Mouse (Mus musculus): ENCODE data around the gene Jmjd7. TPM values are rescaled to one million over a fixed set of nuclear protein-coding genes. Genes with fewer than 3 reads are reported as not detected.

The Jmjd7 gene
- total and polyA plus RNA-seq, 3 experiments, result 0.66 to 3.7 (median 3.2) TPM

DNA sequence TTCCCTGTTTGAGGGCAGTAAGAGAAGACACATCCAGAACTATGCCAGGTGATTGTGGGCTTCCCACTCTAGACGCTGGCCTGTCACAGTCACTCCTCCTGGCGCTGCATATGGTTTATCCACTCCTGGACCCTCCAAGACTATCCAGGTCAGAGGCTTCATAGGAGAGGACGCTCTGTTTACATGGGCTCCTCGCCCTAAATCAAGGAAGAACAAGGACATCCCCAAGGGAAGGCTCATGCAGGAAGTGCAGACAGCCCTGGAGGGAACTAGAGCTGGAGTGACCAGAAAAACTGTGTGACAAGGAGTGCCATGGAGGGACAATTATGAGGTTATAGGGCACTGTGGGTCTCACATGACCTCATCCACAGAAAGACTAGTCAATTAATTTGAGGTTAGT lies 29.9 kb upstream of the Jmjd7 start:
- TF ChIP-seq POLR2AphosphoS5 (IDR thresholded peaks at IDR 0.05; ENCODE audit: insufficient replicate concordance, low read depth, low read length), result no peak
- no peak for TF ChIP-seq GATA1 (IDR thresholded peaks at IDR 0.05; ENCODE audit: borderline replicate concordance, low read length)
- no peak for TF ChIP-seq CTCF (IDR thresholded peaks at IDR 0.05; ENCODE audit: low read depth, low read length)
- TF ChIP-seq GATA2 (IDR thresholded peaks at IDR 0.05; ENCODE audit: borderline replicate concordance, low read depth, low read length), result no peak
- no peak for TF ChIP-seq TAL1 (conservative IDR thresholded peaks at IDR 0.05; ENCODE audit: low read depth, low read length)
- H3K36me3 ChIP-seq (replicated peaks), result peaks cover 34% of the 10 kb centered on the region
- no peaks in the 10 kb centered on the region for H3K27me3 ChIP-seq (ENCODE audit: insufficient read depth, low read length)
- no peaks in the 10 kb centered on the region for H3K9me3 ChIP-seq (replicated peaks)
- peaks cover 11% of the 10 kb centered on the region for H3K4me1 ChIP-seq (ENCODE audit: insufficient read depth, low read depth, low read length)
- no peak for DNase-seq (ENCODE audit: low spot score)
- H3K4me3 ChIP-seq (ENCODE audit: low read depth, low read length), result no peak overlapping the region
- ATAC-seq (ENCODE audit: extremely low read depth, insufficient number of reproducible peaks, low FRiP score, poor library complexity, severe bottlenecking), result no peak

DNA sequence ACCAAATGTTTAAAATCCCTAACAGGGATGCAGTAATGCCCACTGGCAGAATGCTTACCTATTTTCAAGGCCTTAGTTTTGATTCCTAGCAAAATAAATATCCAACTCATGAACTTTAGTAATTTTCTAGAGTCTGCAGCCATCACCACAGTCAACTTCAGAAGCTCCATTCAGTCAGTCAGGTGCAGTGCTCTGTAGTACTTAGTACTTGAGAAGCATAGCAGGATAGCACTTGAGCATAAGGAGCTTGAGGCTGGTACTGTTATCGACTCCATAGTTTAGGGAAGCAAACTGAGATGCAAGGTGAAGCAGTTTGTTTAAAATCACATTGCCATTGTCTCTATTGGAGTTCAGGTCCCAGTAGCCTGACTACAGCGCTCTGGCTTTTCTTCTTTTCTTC lies 27.6 kb upstream of the Jmjd7 start:
- Histone ChIP-seq H3K4me1 (ENCODE audit: insufficient read depth, low read depth, low read length) (peaks cover 10% of the 10 kb centered on the region), H3K27me3 (ENCODE audit: insufficient read depth, low read length) (no peaks in the 10 kb centered on the region), H3K9me3 (replicated peaks) (no peaks in the 10 kb centered on the region), H3K36me3 (replicated peaks) (peaks cover 38% of the 10 kb centered on the region), H3K4me3 (ENCODE audit: low read depth, low read length) (no peak overlapping the region)
- DNase-seq (ENCODE audit: low spot score) (no peak), ATAC-seq (ENCODE audit: extremely low read depth, insufficient number of reproducible peaks, low FRiP score, poor library complexity, severe bottlenecking) (no peak)
- no peak for TF ChIP-seq POLR2AphosphoS5 (IDR thresholded peaks at IDR 0.05; ENCODE audit: insufficient replicate concordance, low read depth, low read length)
- TF ChIP-seq TAL1 (conservative IDR thresholded peaks at IDR 0.05; ENCODE audit: low read depth, low read length), result no peak
- no peak for TF ChIP-seq CTCF (IDR thresholded peaks at IDR 0.05; ENCODE audit: low read depth, low read length)
- no peak for TF ChIP-seq GATA2 (IDR thresholded peaks at IDR 0.05; ENCODE audit: borderline replicate concordance, low read depth, low read length)
- no peak for TF ChIP-seq GATA1 (IDR thresholded peaks at IDR 0.05; ENCODE audit: borderline replicate concordance, low read length)

DNA sequence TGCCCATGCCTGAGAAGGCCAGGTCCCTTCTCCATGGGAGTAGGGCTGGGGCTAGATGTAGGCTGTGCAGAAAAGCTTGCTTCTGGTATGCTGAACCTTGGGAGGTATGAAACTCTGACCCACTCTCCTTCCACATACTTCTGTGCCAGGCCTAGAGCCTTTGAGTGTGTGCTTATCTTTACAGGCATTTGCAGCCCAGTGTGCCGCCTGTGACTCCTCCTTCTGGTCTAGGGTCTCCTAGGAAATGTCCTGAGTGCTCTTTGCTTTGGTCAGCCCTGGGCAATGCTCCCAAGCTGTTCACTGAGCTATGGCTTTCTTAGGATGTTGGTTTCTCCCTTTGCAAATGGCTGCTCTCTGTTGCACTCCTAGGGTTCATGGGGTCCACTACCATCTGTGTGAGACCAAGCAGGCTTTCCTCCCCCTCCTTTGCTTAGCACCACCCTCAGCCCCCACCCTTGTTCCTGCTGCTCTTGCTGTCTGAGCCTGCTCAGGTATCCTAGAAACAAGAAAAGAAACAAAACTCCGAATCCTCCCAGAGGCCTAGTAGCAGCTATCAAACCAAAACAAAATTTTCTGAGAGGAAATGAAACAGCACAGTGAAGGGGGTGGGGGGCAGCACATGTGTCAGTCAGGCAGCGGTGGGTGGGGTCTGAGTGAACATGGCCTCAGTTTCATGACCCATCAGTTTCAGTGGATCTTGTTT lies 26.2 kb upstream of the Jmjd7 start:
- H3K9me3 ChIP-seq (replicated peaks), result no peaks in the 10 kb centered on the region
- peaks cover 40% of the 10 kb centered on the region for H3K36me3 ChIP-seq (replicated peaks)
- H3K4me3 ChIP-seq (ENCODE audit: low read depth, low read length), result no peak overlapping the region
- DNase-seq (ENCODE audit: low spot score), result no peak
- no peak for TF ChIP-seq POLR2AphosphoS5 (IDR thresholded peaks at IDR 0.05; ENCODE audit: insufficient replicate concordance, low read depth, low read length)
- TF ChIP-seq GATA1 (IDR thresholded peaks at IDR 0.05; ENCODE audit: borderline replicate concordance, low read length), result no peak
- no peak for TF ChIP-seq TAL1 (conservative IDR thresholded peaks at IDR 0.05; ENCODE audit: low read depth, low read length)
- TF ChIP-seq GATA2 (IDR thresholded peaks at IDR 0.05; ENCODE audit: borderline replicate concordance, low read depth, low read length), result no peak
- no peak for TF ChIP-seq CTCF (IDR thresholded peaks at IDR 0.05; ENCODE audit: low read depth, low read length)
- ATAC-seq (ENCODE audit: extremely low read depth, insufficient number of reproducible peaks, low FRiP score, poor library complexity, severe bottlenecking), result no peak
- no peaks in the 10 kb centered on the region for H3K27me3 ChIP-seq (ENCODE audit: insufficient read depth, low read length)
- H3K4me1 ChIP-seq (ENCODE audit: insufficient read depth, low read depth, low read length), result peaks cover 9% of the 10 kb centered on the region

DNA sequence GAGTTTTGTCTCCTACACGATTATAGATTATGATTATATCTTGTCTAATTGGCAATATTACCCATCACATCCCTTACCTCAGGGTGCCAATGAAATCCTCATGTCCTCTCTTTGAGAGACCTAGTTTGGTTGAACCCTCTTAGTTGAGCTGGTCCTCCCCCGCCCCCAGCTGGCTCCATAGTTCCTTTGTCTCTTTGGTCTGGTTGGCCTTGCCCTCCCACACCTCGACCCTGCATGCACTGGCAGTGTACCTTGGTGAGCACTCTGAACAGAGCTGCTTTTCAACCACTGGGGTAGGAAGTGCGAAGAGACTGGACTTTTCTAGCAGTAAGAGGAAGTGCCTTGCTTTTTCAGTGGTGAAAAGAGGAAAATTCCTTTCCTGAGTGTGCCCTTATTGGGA lies 25.3 kb upstream of the Jmjd7 start:
- no peak for DNase-seq (ENCODE audit: low spot score)
- no peak for ATAC-seq (ENCODE audit: extremely low read depth, insufficient number of reproducible peaks, low FRiP score, poor library complexity, severe bottlenecking)
- no peak for TF ChIP-seq TAL1 (conservative IDR thresholded peaks at IDR 0.05; ENCODE audit: low read depth, low read length)
- no peak for TF ChIP-seq CTCF (IDR thresholded peaks at IDR 0.05; ENCODE audit: low read depth, low read length)
- no peak for TF ChIP-seq GATA1 (IDR thresholded peaks at IDR 0.05; ENCODE audit: borderline replicate concordance, low read length)
- TF ChIP-seq GATA2 (IDR thresholded peaks at IDR 0.05; ENCODE audit: borderline replicate concordance, low read depth, low read length), result no peak
- TF ChIP-seq POLR2AphosphoS5 (IDR thresholded peaks at IDR 0.05; ENCODE audit: insufficient replicate concordance, low read depth, low read length), result no peak
- peaks cover 43% of the 10 kb centered on the region for H3K36me3 ChIP-seq (replicated peaks)
- H3K4me1 ChIP-seq (ENCODE audit: insufficient read depth, low read depth, low read length), result peaks cover 9% of the 10 kb centered on the region
- H3K27me3 ChIP-seq (ENCODE audit: insufficient read depth, low read length), result no peaks in the 10 kb centered on the region
- no peaks in the 10 kb centered on the region for H3K9me3 ChIP-seq (replicated peaks)
- no peak overlapping the region for H3K4me3 ChIP-seq (ENCODE audit: low read depth, low read length)

DNA sequence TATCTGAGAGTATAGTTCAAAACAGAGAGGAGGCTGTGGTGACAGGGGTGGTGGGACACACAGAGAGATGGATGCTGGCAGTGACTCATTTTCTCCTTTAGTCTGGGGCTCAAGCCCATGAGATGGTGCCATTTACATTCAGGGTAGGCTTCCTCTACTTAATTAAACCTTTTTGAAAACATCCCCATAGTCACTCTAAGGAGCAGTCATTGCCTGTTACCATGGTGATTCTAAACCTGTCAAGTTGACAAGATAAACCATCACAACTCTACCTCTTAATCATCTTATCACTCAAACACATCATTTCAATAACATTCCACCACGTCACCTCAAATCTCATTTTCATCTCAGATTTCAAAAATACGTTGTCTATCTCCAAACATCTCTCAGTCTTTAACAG lies 23.3 kb upstream of the Jmjd7 start:
- H3K4me3 ChIP-seq (ENCODE audit: low read depth, low read length), result no peak overlapping the region
- TF ChIP-seq TAL1 (conservative IDR thresholded peaks at IDR 0.05; ENCODE audit: low read depth, low read length), result no peak
- TF ChIP-seq CTCF (IDR thresholded peaks at IDR 0.05; ENCODE audit: low read depth, low read length), result no peak
- TF ChIP-seq GATA2 (IDR thresholded peaks at IDR 0.05; ENCODE audit: borderline replicate concordance, low read depth, low read length), result no peak
- TF ChIP-seq POLR2AphosphoS5 (IDR thresholded peaks at IDR 0.05; ENCODE audit: insufficient replicate concordance, low read depth, low read length), result no peak
- TF ChIP-seq GATA1 (IDR thresholded peaks at IDR 0.05; ENCODE audit: borderline replicate concordance, low read length), result no peak
- DNase-seq (ENCODE audit: low spot score) (no peak), ATAC-seq (ENCODE audit: extremely low read depth, insufficient number of reproducible peaks, low FRiP score, poor library complexity, severe bottlenecking) (no peak)
- no peaks in the 10 kb centered on the region for H3K27me3 ChIP-seq (ENCODE audit: insufficient read depth, low read length)
- H3K9me3 ChIP-seq (replicated peaks), result no peaks in the 10 kb centered on the region
- H3K4me1 ChIP-seq (ENCODE audit: insufficient read depth, low read depth, low read length), result peaks cover 9% of the 10 kb centered on the region
- H3K36me3 ChIP-seq (replicated peaks), result peaks cover 39% of the 10 kb centered on the region

DNA sequence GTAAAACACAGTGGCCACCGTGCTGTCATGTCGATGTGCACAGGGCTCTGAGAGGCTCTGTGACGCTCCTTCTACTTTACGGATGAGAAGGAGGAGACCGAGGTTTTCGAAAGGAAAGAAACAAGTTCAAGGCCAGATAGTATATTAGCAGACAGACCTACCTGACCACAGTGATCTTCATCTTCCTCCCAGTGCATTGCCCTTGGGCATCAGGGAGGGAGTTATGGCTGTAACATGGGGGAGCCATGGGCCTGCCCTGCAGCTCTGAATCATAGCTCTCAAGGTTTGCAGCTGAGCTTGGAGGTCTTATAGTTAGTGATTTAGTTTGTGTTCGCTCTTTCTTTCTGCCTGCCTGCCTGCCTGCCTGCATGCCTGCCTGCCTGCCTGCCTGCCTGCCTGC lies 20.6 kb upstream of the Jmjd7 start:
- no peak overlapping the region for H3K4me3 ChIP-seq (ENCODE audit: low read depth, low read length)
- TF ChIP-seq GATA1 (IDR thresholded peaks at IDR 0.05; ENCODE audit: borderline replicate concordance, low read length) (no peak), TAL1 (conservative IDR thresholded peaks at IDR 0.05; ENCODE audit: low read depth, low read length) (no peak), CTCF (IDR thresholded peaks at IDR 0.05; ENCODE audit: low read depth, low read length) (no peak), GATA2 (IDR thresholded peaks at IDR 0.05; ENCODE audit: borderline replicate concordance, low read depth, low read length) (no peak)
- DNase-seq (ENCODE audit: low spot score) (no peak), ATAC-seq (ENCODE audit: extremely low read depth, insufficient number of reproducible peaks, low FRiP score, poor library complexity, severe bottlenecking) (no peak)
- peaks cover 41% of the 10 kb centered on the region for H3K36me3 ChIP-seq (replicated peaks)
- no peaks in the 10 kb centered on the region for H3K9me3 ChIP-seq (replicated peaks)
- 0 out of 2 replicates have a peak, but pooled peaks cover 2% of the 10 kb centered on the region for H3K4me1 ChIP-seq (ENCODE audit: insufficient read depth, low read depth, low read length)
- no peaks in the 10 kb centered on the region for H3K27me3 ChIP-seq (ENCODE audit: insufficient read depth, low read length)
